Mouse (Mus musculus): Measurements from ENCODE around the gene Cdc42bpa.

DNA sequence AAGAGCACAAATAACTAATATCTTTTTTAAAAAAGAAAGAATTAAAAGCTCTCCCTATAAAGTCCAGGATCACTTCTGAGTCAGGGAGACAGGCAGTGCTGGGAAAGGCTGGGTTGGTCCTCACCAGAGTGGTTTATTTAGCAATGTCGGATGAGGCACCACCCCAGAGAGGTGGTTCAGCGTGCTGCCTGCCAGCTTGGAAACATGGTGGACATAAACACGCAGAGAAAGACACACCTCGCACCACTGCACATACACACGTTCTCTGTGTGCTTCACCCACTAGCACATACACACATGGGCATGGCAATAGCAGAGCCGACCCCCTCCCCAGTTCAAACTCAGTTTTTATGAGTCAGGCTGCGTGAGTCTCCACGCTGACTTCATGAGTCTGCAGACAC is 230.8 kb downstream of the Cdc42bpa start:
- no peak for TF ChIP-seq CTCF (IDR thresholded peaks at IDR 0.05)
- TF ChIP-seq POLR2A (IDR thresholded peaks at IDR 0.05; ENCODE audit: insufficient read depth, low read depth, low read length) = no peak

Data from heart, adult 2 months (tissue).